Mouse (Mus musculus): ENCODE results near the gene Asb16.
"Not testable (repeated sequence)": the region's sequence is repeated elsewhere in the genome, so short reads cannot be mapped to it uniquely, and the experiment has no call there.

The Asb16 gene

DNA sequence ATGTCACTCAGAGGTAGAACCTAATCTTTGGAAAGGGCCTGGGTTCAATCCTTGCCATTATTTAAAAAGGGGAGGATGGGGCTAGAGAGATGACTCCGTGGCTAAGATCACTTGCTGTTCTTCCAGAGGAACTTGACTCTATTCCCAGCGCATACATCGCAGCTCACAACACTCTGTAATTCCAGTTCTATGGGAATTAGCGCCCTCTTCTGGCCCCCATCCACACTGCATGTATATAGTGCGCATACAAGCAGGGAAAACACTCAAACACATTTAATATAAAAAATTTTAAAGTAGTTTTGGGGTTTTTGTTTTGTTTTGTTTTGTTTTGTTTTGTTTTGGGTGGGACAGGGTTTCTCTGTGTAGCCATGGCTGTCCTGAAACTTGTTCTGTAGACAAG, 26.7 kb upstream of the Asb16 start:
- in situ Hi-C loops (cut with MboI, MseI) = no loop called here

DNA sequence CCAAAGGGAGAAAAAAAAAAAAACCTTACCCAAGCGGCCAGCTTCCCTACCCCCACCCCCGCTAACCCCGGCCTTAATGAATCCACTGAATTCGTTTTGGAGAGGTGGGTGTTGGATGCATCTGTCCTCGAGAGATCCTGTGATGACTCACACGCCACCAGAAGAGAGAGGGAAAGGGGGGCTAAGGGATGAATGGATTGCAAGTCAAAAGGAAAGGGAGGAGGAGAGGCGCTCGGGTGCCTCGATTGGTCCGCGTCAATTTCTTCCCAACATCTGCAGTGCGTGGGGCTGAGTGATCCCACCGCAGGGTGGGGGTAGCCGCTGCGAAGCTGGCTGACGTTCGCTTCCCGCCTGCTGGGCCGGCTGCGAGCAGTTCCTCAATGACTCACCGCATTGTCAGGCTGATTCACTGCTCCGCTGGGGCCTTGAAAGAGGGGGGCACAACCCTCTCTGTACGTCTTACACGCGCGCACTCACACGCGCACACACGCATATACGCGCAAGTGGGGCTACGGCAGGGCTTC, 23.6 kb upstream of the Asb16 start:
- in situ Hi-C loops (cut with MboI, MseI) = no loop called here

- in situ Hi-C loops (cut with MboI, MseI) = no loop called here
Observed at GRCm38 (mm10) chr11:102245581-102246272, 22.8 kb upstream of the Asb16 start.

DNA sequence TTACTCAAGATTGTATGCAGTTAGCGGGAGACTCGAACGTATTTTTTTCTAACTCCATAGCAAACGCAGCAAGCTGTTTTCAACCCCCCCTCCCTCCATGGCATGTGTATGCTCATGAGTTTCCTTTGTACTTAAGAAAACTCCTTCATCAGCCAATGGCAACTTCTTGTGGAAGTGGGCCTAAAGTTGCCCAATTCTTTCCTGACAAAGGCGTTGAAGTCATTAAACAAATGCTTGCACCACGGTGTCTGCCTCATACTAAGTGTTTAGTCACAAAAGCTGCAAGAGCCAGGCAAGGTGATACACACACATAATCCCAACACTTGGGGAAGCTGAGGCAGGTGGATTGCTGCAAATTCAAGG, 22.3 kb upstream of the Asb16 start:
- in situ Hi-C loops (cut with MboI, MseI) = no loop called here

DNA sequence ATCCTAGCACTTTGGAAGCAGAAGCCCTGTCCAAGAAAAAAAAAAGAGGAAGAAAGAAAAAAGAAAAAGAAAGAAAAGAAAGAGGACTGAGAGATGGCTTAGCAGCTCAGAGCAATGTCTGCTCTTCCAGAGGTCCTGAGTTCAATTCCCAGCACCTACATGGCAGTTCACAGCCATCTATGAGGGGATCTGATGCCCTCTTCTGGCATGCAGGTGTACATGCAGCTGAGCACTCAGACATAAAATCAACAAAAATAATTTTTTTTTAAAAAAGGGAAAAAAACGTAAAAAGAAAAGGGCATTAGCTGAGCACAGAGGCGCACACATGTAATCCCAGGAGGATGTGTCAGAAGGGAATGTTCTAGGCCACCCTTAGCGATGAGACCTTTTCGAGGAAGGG, 21.7 kb upstream of the Asb16 start:
- in situ Hi-C loops (cut with MboI, MseI) = no loop called here

- in situ Hi-C loops (cut with MboI, MseI) = no loop called here
Observed at GRCm38 (mm10) chr11:102248630-102249230, 19.8 kb upstream of the Asb16 start, which contains the start of gene BC030867. Gene BC030867 (plus strand): TSS chr11:102248882.

DNA sequence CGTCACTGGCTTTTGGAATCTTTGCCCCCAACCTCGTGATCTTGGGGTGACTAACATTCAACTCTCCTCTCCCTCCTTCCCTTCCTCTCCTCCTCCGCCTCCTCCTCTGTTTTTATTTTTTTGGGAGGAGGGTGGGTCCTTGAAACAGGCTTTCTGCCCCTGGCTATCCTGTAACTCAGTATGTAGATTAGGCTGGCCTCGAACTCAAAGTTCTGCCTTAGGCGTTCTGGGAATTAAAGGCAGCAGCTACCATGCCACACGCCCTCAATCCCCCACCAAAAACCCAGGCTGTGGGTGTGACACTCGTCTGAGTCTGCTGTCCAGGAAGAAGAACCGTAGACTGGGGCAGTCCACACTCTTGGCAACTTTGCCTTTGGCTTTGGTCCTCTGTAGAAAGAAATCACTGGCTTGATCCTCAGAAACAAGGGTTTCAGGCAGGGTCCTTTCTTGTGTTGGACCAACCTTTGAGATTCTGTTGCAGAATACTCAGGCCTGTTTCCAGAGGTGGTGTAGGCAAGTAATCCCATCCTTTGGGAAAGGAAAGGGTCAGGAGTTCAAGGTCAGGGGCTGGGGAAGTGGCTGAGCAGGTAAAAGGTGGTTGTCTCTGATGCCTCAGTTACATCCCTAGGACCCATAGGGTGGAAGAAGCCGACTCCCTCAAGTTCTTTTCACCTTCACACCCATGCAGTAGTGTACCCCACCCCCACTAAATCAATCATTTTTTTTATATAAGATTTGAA, 19.0 kb upstream of the Asb16 start:
- in situ Hi-C loops (cut with MboI, MseI) = no loop called here

DNA sequence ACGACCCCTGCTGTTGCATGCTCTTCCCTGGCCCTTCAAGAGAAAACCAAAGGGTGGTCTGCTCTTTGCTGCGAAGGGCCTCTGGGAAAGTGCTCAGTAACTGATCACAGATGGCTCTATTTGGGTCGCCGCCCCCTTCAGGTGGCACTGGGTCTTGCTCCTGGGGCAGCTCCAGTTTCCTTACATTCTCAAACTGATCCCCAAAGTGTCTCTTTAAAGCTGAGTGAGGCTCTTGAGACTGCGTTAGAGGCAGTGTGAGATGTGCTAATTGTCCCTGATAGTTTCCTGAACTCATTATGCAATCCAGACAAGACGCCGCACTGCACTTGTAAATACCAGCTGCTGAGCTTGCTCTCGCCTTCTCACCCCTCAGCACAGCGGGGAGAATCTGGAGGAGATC, 11.0 kb upstream of the Asb16 start:
- in situ Hi-C loops (cut with MboI, MseI) = no loop called here

DNA sequence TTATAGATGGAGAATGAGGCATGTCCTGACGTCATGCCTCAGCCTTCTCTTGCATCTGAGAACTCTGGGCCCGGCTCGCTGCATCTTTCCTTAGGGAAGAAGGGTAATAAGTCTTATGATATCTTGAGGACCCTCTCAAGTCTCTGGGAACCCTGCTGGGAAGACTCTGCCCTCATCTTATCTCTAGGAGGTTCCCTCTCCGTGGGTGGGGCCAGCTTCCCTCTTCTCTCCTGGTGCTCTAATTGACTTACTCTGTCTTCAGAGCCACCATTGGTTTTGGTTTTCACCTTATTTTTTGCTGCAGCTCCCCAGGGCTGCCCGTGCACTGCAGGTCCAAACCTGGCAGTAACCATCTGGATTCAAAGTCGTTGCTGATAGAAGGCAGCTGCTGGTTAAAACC, 10.4 kb upstream of the Asb16 start:
- in situ Hi-C loops (cut with MboI, MseI) = no loop called here

GRCm38 (mm10) chr11:102258521-102258920, 10.0 kb upstream of the Asb16 start:
- in situ Hi-C loops (cut with MboI, MseI) = no loop called here

- in situ Hi-C loops (cut with MboI, MseI) = no loop called here
Observed at GRCm38 (mm10) chr11:102263211-102263610, 5.3 kb upstream of the Asb16 start.

- in situ Hi-C loops (cut with MboI, MseI) = no loop called here
Observed at GRCm38 (mm10) chr11:102265816-102266215, 2.7 kb upstream of the Asb16 start.

DNA sequence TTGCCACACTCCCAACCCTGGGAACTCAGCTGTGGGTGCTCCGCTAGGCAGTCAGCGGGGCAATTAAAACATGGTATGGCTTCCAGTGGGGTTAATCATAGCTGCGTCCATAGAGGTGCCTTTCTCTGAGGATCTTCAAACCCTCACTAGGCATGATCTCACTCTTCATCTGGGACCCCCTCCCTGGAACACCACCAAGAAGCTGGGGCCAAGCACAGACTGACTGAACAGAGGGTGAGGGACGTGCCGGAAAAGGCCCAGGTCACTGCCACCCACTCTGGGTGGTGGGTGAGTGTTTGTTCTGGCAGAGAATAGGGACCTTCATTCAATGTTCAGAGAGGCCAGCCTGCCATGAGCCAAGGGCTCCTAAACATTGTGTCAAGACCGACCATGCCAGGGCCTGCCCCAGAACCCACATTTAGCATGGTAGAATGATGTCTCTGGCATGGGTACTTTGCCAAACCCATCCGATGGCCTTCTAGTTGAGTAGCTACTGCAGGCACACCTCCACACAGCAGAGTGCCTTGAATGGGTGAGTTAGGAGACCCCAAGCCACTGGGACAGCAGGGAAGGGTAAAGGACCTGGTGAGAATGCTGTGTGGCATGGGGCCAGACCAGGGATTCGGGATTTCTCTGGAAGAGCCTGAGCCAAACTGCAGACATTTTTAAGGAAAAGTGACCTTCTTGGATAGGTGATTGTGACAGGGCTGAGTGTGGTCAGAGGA, 1.8 kb upstream of the Asb16 start:
- in situ Hi-C loops (cut with MboI, MseI) = no loop called here

DNA sequence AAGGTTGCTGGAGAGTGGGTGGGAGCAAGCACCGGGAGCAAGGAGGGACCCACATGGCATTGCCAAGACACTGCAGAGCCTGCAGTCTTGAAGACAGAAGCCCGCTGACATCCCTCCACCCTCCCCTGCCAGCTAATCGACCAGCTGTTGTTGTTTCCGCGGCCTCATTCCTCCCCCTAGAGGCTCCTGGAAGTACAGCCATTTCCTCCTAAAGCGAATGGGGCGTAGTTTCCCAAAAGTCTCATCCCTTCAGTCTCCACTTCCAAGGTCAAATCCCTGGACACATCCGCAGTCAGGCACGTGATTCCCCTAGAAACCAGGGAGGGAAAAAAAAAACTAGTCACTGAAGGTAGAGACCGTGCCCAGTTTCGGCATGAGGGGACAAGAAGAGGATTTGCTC, 1.1 kb upstream of the Asb16 start:
- in situ Hi-C loops (cut with MboI, MseI) = no loop called here

GRCm38 (mm10) chr11:102276411-102276915, 7.9 kb downstream of the Asb16 start:
- in situ Hi-C loops (cut with MboI, MseI) = no loop called here

DNA sequence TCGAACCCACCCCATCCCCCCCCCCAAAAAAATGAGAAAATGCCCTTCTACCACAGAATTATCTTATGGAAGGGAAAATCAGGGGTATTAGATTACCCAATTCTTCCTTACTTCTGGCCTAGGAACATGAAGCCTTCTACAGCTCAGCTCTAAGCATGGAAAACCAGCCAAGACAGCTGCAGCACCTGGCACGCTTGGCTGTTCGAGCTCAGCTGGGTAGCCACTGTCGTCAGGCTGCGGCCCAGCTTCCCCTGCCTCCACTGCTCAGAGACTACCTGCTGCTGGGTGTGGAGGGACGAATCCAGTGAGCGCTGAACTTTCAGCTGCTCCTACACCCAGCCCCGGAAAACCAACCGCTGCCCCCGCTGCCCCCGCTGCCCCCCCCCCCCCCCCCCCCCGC, 9.2 kb downstream of the Asb16 start:
- in situ Hi-C loops (cut with MboI, MseI) = no loop called here

GRCm38 (mm10) chr11:102279595-102279994, 11.1 kb downstream of the Asb16 start:
- in situ Hi-C loops (cut with MboI, MseI) = no loop called here

- in situ Hi-C loops (cut with MboI, MseI) = not testable (repeated sequence)
Observed at GRCm38 (mm10) chr11:102280267-102280666, 11.7 kb downstream of the Asb16 start.

DNA sequence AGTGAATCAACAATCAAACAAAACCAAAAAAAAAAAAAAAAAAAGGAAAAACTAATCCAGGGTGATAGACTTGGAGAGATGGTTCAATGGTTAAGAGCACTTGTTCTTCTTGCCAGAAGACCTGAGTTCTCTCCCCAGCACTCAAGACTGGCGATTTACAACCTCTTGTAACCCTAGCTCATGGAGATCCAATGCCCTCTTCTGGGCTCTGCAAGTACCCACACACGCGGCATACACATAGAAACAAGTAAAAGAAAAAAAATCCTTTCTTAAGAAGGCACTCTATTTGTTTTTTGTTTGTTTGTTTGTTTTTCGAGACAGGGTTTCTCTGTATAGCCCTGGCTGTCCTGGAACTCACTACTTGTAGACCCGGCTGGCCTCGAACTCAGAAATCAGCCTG, 15.4 kb downstream of the Asb16 start:
- in situ Hi-C loops (cut with MboI, MseI) = no loop called here

GRCm38 (mm10) chr11:102284501-102285094, 16.1 kb downstream of the Asb16 start, which contains the start of gene Tmub2:
Gene Tmub2 (plus strand): TSS chr11:102284931.
- in situ Hi-C loops (cut with MboI, MseI) = no loop called here

DNA sequence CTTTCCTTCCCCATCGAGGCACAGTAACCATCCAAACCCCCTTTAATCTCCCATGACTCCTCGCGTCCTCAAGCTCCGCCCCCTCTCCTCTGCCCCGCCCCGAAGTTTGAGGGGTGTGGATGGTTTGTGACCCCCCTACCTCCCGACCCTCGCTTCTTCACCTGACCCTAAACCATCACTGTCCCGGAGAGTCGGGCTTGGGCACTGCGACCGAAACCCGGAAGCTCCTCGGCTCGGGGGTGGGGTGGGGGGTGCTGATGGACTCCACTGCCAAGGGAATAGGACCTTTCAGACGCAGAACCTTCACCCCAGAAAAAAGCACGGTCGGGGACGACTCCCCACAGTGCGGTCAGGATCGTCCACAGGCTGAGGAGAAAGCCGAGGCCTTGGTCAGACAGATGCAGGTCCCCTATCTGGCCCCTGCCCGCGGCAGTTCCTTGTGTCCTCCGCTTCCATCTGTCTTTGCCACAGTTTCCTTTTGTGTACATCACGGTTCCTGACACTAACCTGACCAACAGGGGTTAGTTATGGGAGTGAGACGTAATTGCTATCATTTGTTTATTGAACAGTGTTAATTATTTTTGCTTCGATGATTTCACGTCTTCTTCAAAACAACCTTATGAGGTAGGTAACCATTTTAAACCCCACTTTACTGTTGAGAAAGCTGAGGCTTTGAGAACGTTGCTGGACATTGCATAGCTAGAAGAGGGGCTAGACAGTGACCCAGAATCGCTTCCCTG, 16.7 kb downstream of the Asb16 start:
- in situ Hi-C loops (cut with MboI, MseI) = no loop called here
